Mouse (Mus musculus) lung, postnatal 0 days (tissue): ENCODE data around the gene 1700018B08Rik. TPM values are rescaled to one million over a fixed set of nuclear protein-coding genes. Genes with fewer than 3 reads are reported as not detected.

Experiments used
- ATAC-seq: fragments of 200-750 bp; cut with Nextera tagmentation; 2 replicates; pipeline ENCODE4 v1.8.0; 2017; ENCODE audit warnings: moderate library complexity
- DNase-seq: peaks from one replicate; pipeline ENCODE4 v3.0.0-alpha.2; 2016; ENCODE audit warnings: low spot score
- H3K27ac ChIP-seq: fragments of 300-500 bp; sonication (generic); 2 replicates; pipeline ENCODE4 v1.5.1; 2014; ENCODE audit warnings: antibody characterized with exemption, mild to moderate bottlenecking, low read length, mixed read lengths
- H3K27me3 ChIP-seq: fragments of 300-500 bp; sonication (generic); replicated peaks from 2 replicates; pipeline ENCODE4 v1.6.1; 2014; ENCODE audit warnings: low read length, mixed read lengths; ENCODE audit not compliant: insufficient read depth
- H3K36me3 ChIP-seq: fragments of 300-500 bp; sonication (generic); 2 replicates; pipeline ENCODE4 v1.6.1; 2014; ENCODE audit warnings: low read length, mixed read lengths; ENCODE audit not compliant: insufficient read depth
- H3K4me1 ChIP-seq: fragments of 300-500 bp; sonication (generic); 2 replicates; pipeline ENCODE4 v1.6.1; 2014; ENCODE audit warnings: antibody characterized with exemption, low read depth, low read length, mixed read lengths; ENCODE audit not compliant: insufficient read depth
- H3K4me2 ChIP-seq: fragments of 300-500 bp; sonication (generic); replicated peaks from 2 replicates; pipeline ENCODE4 v1.6.1; 2014; ENCODE audit warnings: low read depth, mild to moderate bottlenecking, low read length, moderate library complexity, mixed read lengths
- H3K4me3 ChIP-seq: fragments of 300-500 bp; sonication (generic); 2 replicates; pipeline ENCODE4 v1.5.1; 2014; ENCODE audit warnings: low read depth, low read length
- H3K9ac ChIP-seq: fragments of 300-500 bp; sonication (generic); replicated peaks from 2 replicates; pipeline ENCODE4 v1.6.1; 2014; ENCODE audit warnings: low read depth, mild to moderate bottlenecking
- H3K9me3 ChIP-seq: fragments of 300-500 bp; sonication (generic); 2 replicates; pipeline ENCODE4 v1.6.1; 2016; ENCODE audit warnings: low read length, mixed read lengths
- CTCF ChIP-seq: IDR thresholded peaks from 2 replicates; pipeline ENCODE4 v1.5.1; 2016; ENCODE audit warnings: antibody characterized with exemption, mild to moderate bottlenecking
- EP300 ChIP-seq: IDR thresholded peaks from 2 replicates; pipeline ENCODE4 v1.6.1; 2016; ENCODE audit warnings: antibody characterized with exemption, mild to moderate bottlenecking, control low read depth
- WGBS: fragments of 180-500 bp; shearing (Covaris S2); extraction: QIAGEN DNeasy Blood & Tissue Kit; methylation state at CpG from one replicate; pipeline ENCODE4 v1.1.7; 2014; 5-methylcytosine and 5-hydroxymethylcytosine counted together
- polyA plus RNA-seq: library from polyadenylated mRNA; unstranded; fragments of >200 nt; fragmentation: Nextera tagmentation; extraction: Ambion mirVana; gene quantifications from 2 replicates; pipeline ENCODE4 v1.2.1, GENCODE M21; 2015

The 1700018B08Rik gene
- polyA plus RNA-seq, result not detected in 2 replicates

GRCm38 (mm10) chr8:121544276-121544785 is at the start of gene 1700018B08Rik:
1700018B08Rik (minus strand) TSS chr8:121544320.
- TF ChIP-seq EP300, result no peak
- TF ChIP-seq CTCF, result no peak
- no peaks in the 10 kb centered on the region for H3K9me3 ChIP-seq
- H3K27me3 ChIP-seq, result no peaks in the 10 kb centered on the region
- WGBS, result 73% methylated on average over 12 of the region's 12 CpGs
- no peak for ATAC-seq
- no peaks in the 10 kb centered on the region; the same call in 1 of the 2 replicates for H3K36me3 ChIP-seq
- no peak within 1 kb of the TSS for H3K4me2 ChIP-seq
- H3K4me3 ChIP-seq, result no peak within 1 kb of the TSS
- no peak within 1 kb of the TSS for H3K9ac ChIP-seq
- no peak for DNase-seq
- H3K27ac ChIP-seq, result no peak within 1 kb of the TSS
- no peaks in the 10 kb centered on the region for H3K4me1 ChIP-seq

- 96% methylated on average over 5 of the region's 5 CpGs for WGBS
- DNase-seq, result no peak
- H3K36me3 ChIP-seq, result peaks cover 17% of the 10 kb centered on the region; the same call in 1 of the 2 replicates
- no peaks in the 10 kb centered on the region for H3K27me3 ChIP-seq
- peaks cover 15% of the 10 kb centered on the region for H3K4me1 ChIP-seq
- H3K9ac ChIP-seq, result no peak overlapping the region
- no peak for ATAC-seq
- no peak overlapping the region for H3K27ac ChIP-seq
- no peak overlapping the region for H3K4me2 ChIP-seq
- H3K4me3 ChIP-seq, result no peak overlapping the region
- no peaks in the 10 kb centered on the region for H3K9me3 ChIP-seq
- no peak for TF ChIP-seq EP300
- TF ChIP-seq CTCF, result no peak
These were observed 49.2 kb upstream of the 1700018B08Rik start for GRCm38 (mm10) chr8:121593293-121593692.

- WGBS, result 11% methylated on average over 20 of the region's 20 CpGs
- DNase-seq (peak; percentile 87), ATAC-seq (peak; percentile 43)
- TF ChIP-seq EP300 (no peak), CTCF (peak; percentile 67)
- H3K4me3 ChIP-seq, result peak overlapping the region; percentile 88
- H3K27ac ChIP-seq, result peak overlapping the region; percentile 88
- no peaks in the 10 kb centered on the region for H3K27me3 ChIP-seq
- peaks cover 15% of the 10 kb centered on the region for H3K4me1 ChIP-seq
- peaks cover 10% of the 10 kb centered on the region; the same call in 1 of the 2 replicates for H3K36me3 ChIP-seq
- no peaks in the 10 kb centered on the region for H3K9me3 ChIP-seq
- peak overlapping the region; percentile 98 for H3K9ac ChIP-seq
- peak overlapping the region; percentile 89 for H3K4me2 ChIP-seq
These were observed 47.3 kb upstream of the 1700018B08Rik start for GRCm38 (mm10) chr8:121591178-121592066.

GRCm38 (mm10) chr8:121590203-121591177 is 46.4 kb upstream of the 1700018B08Rik start, which contains the start of gene Map1lc3b:
Map1lc3b (plus strand) TSS chr8:121590361.
- H3K36me3 ChIP-seq, result peaks cover 10% of the 10 kb centered on the region; the same call in 1 of the 2 replicates
- peak within 1 kb of the TSS; percentile 88 for H3K27ac ChIP-seq
- ATAC-seq (peak; percentile 87), DNase-seq (peak; percentile 95)
- no peaks in the 10 kb centered on the region for H3K9me3 ChIP-seq
- H3K4me1 ChIP-seq, result peaks cover 15% of the 10 kb centered on the region
- no peaks in the 10 kb centered on the region for H3K27me3 ChIP-seq
- TF ChIP-seq EP300, result no peak
- TF ChIP-seq CTCF, result no peak; the same call in 1 of the 2 replicates
- peak within 1 kb of the TSS; percentile 88 for H3K4me3 ChIP-seq
- peak within 1 kb of the TSS; percentile 89 for H3K4me2 ChIP-seq
- peak within 1 kb of the TSS; percentile 98 for H3K9ac ChIP-seq
- WGBS, result under 1% methylated on average over 82 of the region's 94 CpGs

- H3K4me1 ChIP-seq, result peaks cover 15% of the 10 kb centered on the region
- ATAC-seq (no peak), DNase-seq (no peak)
- H3K9ac ChIP-seq, result no peak overlapping the region
- H3K9me3 ChIP-seq, result no peaks in the 10 kb centered on the region
- H3K27ac ChIP-seq, result no peak overlapping the region
- H3K4me3 ChIP-seq, result no peak overlapping the region
- TF ChIP-seq EP300, result no peak
- TF ChIP-seq CTCF, result no peak
- H3K4me2 ChIP-seq, result no peak overlapping the region; the same call in 1 of the 2 replicates
- 40% methylated on average over 2 of the region's 2 CpGs for WGBS
- H3K36me3 ChIP-seq, result peaks cover under 1% of the 10 kb centered on the region; the same call in 1 of the 2 replicates
- H3K27me3 ChIP-seq, result no peaks in the 10 kb centered on the region
These were observed 45.1 kb upstream of the 1700018B08Rik start for GRCm38 (mm10) chr8:121589205-121589726.
